Mouse (Mus musculus) testis, adult 2 months (tissue): ENCODE measurements around the gene Prkcb. TPM values are rescaled to one million over a fixed set of nuclear protein-coding genes. Genes with fewer than 3 reads are reported as not detected.
A peak's percentile ranks its signal among the peaks of the same experiment; 100 is the strongest.

ENCODE experiments used
- H3K27ac ChIP-seq: fragments of 200-500 bp; 2 replicates; pipeline ENCODE4 v1.5.1; 2012; ENCODE audit warnings: low read depth, low read length; ENCODE audit not compliant: control insufficient read depth, insufficient read depth
- H3K27me3 ChIP-seq: fragments of 200-500 bp; 2 replicates; pipeline ENCODE4 v1.6.1; 2012; ENCODE audit warnings: mild to moderate bottlenecking, low read length, moderate library complexity; ENCODE audit not compliant: control insufficient read depth, insufficient read depth
- H3K36me3 ChIP-seq: fragments of 200-500 bp; 2 replicates; pipeline ENCODE4 v1.6.1; 2012; ENCODE audit warnings: mild to moderate bottlenecking, low read length; ENCODE audit not compliant: control insufficient read depth, insufficient read depth
- H3K4me1 ChIP-seq: fragments of 200-500 bp; 2 replicates; pipeline ENCODE4 v1.6.1; 2012; ENCODE audit warnings: low read length; ENCODE audit not compliant: control insufficient read depth, insufficient read depth
- H3K4me3 ChIP-seq: fragments of 200-500 bp; 2 replicates; pipeline ENCODE4 v1.5.1; 2012; ENCODE audit warnings: low read depth, mild to moderate bottlenecking, low read length, moderate library complexity, mixed read lengths; ENCODE audit not compliant: control insufficient read depth
- CTCF ChIP-seq: fragments of 200-500 bp; IDR thresholded peaks from 2 replicates; pipeline ENCODE4 v1.5.1; 2012; ENCODE audit warnings: low read depth, mild to moderate bottlenecking, inconsistent platforms, low read length, moderate library complexity; ENCODE audit not compliant: control insufficient read depth, insufficient read depth, insufficient replicate concordance
- POLR2A ChIP-seq: fragments of 200-500 bp; IDR thresholded peaks from 2 replicates; pipeline ENCODE4 v1.6.1; 2012; ENCODE audit warnings: low read depth, mild to moderate bottlenecking, inconsistent platforms, low read length, moderate library complexity; ENCODE audit not compliant: control insufficient read depth
- polyA plus RNA-seq: library from polyadenylated mRNA; depleted of rRNA; stranded (reverse); fragments of >200 nt; gene quantifications from 2 replicates; pipeline ENCODE4 v1.2.3, GENCODE M21; 2012

Prkcb gene
- polyA plus RNA-seq, 1 experiment: 3.4 TPM

GRCm38 (mm10) chr7:122292151-122292550 is 3.6 kb downstream of the Prkcb start:
- Histone ChIP-seq H3K27me3 (no peaks in the 10 kb centered on the region), H3K36me3 (no peaks in the 10 kb centered on the region), H3K27ac (no peak overlapping the region), H3K4me3 (no peak overlapping the region), H3K4me1 (peaks cover 5% of the 10 kb centered on the region)
- TF ChIP-seq CTCF: no peak

GRCm38 (mm10) chr7:122294111-122294510 is 5.6 kb downstream of the Prkcb start:
- Histone ChIP-seq H3K27me3 (no peaks in the 10 kb centered on the region), H3K4me1 (peaks cover 5% of the 10 kb centered on the region), H3K36me3 (no peaks in the 10 kb centered on the region), H3K27ac (no peak overlapping the region), H3K4me3 (no peak overlapping the region)
- TF ChIP-seq CTCF (no peak), POLR2A (no peak)

GRCm38 (mm10) chr7:122295363-122295762 is 6.8 kb downstream of the Prkcb start:
- no peaks in the 10 kb centered on the region for H3K27me3 ChIP-seq
- H3K36me3 ChIP-seq: no peaks in the 10 kb centered on the region
- H3K27ac ChIP-seq: no peak overlapping the region
- H3K4me3 ChIP-seq: no peak overlapping the region
- no peaks in the 10 kb centered on the region for H3K4me1 ChIP-seq
- TF ChIP-seq POLR2A (no peak), CTCF (no peak)

- no peaks in the 10 kb centered on the region for H3K36me3 ChIP-seq
- no peak overlapping the region for H3K27ac ChIP-seq
- H3K4me3 ChIP-seq: no peak overlapping the region
- no peaks in the 10 kb centered on the region for H3K27me3 ChIP-seq
- no peak for TF ChIP-seq CTCF
- no peak for TF ChIP-seq POLR2A
- no peaks in the 10 kb centered on the region for H3K4me1 ChIP-seq
Measured at GRCm38 (mm10) chr7:122296331-122296730, 7.8 kb downstream of the Prkcb start.

- Histone ChIP-seq H3K4me3 (no peak overlapping the region), H3K27me3 (no peaks in the 10 kb centered on the region), H3K27ac (no peak overlapping the region), H3K4me1 (no peaks in the 10 kb centered on the region), H3K36me3 (no peaks in the 10 kb centered on the region)
- no peak for TF ChIP-seq CTCF
- TF ChIP-seq POLR2A: no peak
Measured at GRCm38 (mm10) chr7:122296805-122297204, 8.3 kb downstream of the Prkcb start.

- Histone ChIP-seq H3K4me1 (no peaks in the 10 kb centered on the region), H3K4me3 (peak overlapping the region; percentile 11; the same call in 1 of the 2 replicates), H3K27me3 (no peaks in the 10 kb centered on the region), H3K36me3 (no peaks in the 10 kb centered on the region), H3K27ac (no peak overlapping the region)
- no peak for TF ChIP-seq POLR2A
- TF ChIP-seq CTCF: no peak
Measured at GRCm38 (mm10) chr7:122297627-122298026, 9.1 kb downstream of the Prkcb start.

- H3K4me1 ChIP-seq: no peaks in the 10 kb centered on the region
- no peak overlapping the region for H3K4me3 ChIP-seq
- H3K27ac ChIP-seq: no peak overlapping the region
- H3K36me3 ChIP-seq: no peaks in the 10 kb centered on the region
- TF ChIP-seq POLR2A (no peak), CTCF (no peak)
- no peaks in the 10 kb centered on the region for H3K27me3 ChIP-seq
Measured at GRCm38 (mm10) chr7:122298715-122299114, 10.2 kb downstream of the Prkcb start.

- Histone ChIP-seq H3K36me3 (no peaks in the 10 kb centered on the region), H3K27ac (no peak overlapping the region), H3K4me1 (no peaks in the 10 kb centered on the region), H3K27me3 (no peaks in the 10 kb centered on the region), H3K4me3 (no peak overlapping the region)
- TF ChIP-seq CTCF (no peak), POLR2A (no peak)
Measured at GRCm38 (mm10) chr7:122300538-122300937, 12.0 kb downstream of the Prkcb start.
